Mouse (Mus musculus): Measurements from ENCODE around the gene Nrxn3.

Nrxn3 gene

GRCm38 (mm10) chr12:89977479-89977878, 1254.8 kb downstream of the Nrxn3 start:
- no peak for DNase-seq

- DNase-seq, result no peak
Measured at GRCm38 (mm10) chr12:89979190-89979589, 1256.5 kb downstream of the Nrxn3 start.

DNA sequence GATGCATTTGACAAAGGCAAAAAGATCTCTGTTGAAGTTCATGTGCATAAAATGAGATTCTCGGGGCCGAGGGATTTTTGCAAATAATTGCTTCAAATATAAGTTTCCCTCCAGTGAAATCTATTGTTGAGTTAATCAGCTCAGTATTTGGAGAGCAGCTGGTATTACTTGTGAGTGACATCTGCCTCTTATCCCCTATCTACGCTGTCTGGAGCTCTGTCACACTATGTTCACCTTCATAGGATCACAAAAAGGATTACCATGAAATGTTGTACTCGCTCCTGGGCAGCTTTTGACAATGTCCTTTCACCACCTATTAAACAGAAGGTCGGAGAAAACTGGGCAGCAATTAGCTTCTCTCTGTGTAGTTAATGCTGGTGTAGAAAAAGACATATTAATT, 1259.8 kb downstream of the Nrxn3 start:
- DNase-seq, result no peak

- DNase-seq, result no peak
Measured at GRCm38 (mm10) chr12:89983399-89983798, 1260.7 kb downstream of the Nrxn3 start.

DNA sequence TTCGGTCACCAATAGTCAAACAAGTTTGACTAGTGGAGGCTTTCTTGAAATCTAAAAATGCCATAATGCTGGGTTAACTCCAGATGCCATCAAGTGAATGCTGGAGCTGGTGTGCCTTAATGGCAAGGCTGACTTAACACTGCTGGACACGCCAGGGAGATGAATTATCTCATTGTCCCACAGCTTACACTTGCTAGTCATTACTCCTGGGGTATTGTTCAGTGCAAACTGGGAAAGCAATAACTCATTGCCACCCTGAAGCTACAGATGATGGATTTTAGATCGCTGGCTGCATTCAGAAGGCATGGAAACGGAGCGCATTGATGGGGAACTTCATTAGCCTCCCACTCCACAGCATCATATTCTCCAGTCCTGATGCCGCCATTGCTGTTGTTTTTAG, 1263.5 kb downstream of the Nrxn3 start:
- no peak for DNase-seq

- DNase-seq, result no peak
Measured at GRCm38 (mm10) chr12:89993273-89993672, 1270.6 kb downstream of the Nrxn3 start.

- no peak for DNase-seq
Measured at GRCm38 (mm10) chr12:89995392-89995791, 1272.7 kb downstream of the Nrxn3 start.

DNA sequence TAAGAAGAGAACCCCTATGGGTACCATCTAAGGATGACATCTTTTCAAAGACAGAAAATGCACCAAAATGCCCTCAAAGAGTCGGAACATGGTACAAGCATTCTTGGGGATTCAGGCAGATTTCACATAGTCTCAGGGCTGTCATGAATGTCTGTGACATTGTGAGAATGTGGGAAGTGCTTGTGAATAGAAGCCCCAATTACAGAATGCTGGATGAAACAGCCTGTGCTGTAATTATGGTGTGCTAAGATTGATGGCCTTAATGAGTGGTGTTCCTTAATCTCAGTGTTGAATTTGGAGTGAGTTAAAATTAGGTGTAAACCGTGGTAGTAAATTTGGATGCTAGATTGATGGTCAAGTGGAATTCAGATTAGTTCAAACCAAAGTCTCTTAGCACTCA, 1287.6 kb downstream of the Nrxn3 start:
- no peak for DNase-seq

- DNase-seq, result no peak
Measured at GRCm38 (mm10) chr12:90013958-90014357, 1291.3 kb downstream of the Nrxn3 start.

DNA sequence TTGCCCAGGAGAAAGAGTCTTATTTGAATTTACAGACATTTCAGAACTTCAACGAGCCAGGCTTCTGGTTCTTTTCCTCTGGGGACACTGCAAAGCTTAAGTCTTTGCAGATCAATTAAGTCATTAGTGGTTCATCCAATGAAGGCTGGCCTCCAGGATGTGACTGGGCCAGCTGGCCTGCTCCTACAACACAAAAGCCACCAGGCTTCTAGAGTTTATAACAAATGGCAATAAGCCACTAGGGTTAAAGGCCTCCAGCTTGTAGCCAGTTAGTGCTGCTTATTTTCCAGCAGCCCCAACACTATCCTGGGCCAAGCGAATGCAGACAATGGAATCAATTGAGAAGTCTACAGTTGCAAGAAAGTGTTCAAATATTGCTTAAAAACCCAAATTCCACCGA, 1304.3 kb downstream of the Nrxn3 start:
- no peak for DNase-seq

DNA sequence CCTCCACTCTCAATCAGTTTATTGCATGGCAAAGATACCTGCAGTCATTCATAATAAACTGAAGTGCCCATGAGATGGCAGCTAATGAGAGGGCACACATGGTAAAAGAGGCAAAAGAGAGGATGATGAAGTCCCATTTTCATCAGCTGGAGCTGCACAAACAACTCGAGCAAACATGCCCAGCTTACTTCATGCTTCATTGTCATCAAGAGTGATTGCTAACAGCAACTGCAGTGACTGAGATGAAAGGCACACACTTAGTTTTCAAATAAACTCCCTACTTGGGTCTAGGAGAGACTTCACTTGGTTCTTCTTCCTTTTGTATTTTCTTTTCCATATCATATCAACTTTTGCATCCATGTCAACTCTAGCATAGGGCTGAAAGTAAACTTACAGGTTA, 1318.4 kb downstream of the Nrxn3 start:
- DNase-seq, result no peak

DNA sequence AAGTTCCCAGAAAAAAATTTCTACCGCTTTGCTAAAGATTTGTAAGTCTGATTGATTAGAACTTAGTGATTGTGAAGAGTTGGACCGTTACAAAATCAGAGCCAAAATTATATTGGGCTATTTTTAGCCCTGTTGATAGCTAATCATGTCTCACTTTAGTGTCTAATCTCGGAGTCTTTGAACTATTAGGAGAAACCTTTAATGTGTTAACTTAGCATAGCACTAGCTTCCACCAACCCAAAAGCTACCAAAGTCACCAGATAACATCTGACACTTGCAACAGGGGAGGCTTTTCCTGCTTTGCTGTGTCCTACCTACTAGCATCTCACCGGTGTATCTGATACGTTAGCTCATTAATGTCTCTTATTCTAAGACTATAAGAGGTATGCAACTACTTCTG, 1333.6 kb downstream of the Nrxn3 start:
- no peak for DNase-seq

DNA sequence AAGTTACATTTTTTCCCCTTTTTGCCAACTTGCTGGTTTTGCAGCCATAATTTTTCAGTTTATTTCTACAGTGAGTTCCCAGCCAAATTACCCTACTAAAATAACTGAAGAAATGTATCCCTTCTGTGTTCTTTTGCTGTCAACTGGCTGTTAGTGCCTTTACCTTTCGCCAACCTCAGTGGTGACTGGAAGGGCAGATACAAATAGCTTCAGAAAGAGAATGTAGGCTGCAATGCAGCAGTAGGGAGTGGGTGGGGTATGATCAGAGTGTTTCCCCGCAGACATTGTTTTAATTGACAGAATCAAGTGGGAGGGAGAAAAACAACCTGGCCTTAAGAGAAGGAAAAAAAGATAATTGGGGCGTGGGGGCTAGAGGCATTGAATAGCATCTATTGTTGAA, 1337.1 kb downstream of the Nrxn3 start:
- DNase-seq, result no peak

GRCm38 (mm10) chr12:90061312-90061711, 1338.6 kb downstream of the Nrxn3 start:
- no peak for DNase-seq

DNA sequence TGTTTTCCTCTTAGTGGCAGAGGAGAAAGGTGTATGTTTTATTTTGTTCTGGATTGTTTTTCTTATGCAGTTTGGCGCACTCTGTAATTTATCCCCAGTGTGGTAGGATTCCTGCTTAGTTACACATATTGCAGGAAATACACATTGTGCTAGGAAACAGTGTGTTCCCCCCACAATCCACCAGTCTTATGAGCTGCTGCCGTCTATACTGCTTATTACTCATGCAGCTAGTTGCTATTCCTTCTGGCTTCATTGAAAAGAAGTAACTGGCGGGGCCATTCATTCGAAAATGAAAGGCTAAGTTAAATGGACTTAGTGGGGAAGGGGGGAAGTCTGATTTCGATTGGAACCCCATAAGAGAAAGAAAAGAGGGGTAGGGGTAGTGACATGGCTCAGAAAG, 1339.5 kb downstream of the Nrxn3 start:
- no peak for DNase-seq

GRCm38 (mm10) chr12:90063443-90063842, 1340.8 kb downstream of the Nrxn3 start:
- DNase-seq, result no peak

DNA sequence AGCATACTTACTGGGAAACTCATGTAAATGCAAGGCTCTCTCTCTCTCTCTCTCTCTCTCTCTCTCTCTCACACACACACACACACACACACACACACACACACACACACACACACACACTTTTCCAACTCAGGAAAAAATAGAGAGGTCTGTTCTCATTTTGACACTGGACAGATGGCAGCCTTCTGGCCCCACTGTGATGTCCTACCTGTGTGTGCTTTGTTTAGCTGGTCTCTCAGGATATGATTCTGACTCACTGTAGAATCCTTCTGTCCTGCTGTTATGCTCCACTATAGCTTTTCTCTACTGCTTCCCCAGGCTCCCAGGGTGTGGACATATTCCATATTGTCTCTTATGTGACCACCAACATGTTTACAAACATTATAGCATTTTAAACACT, 1363.2 kb downstream of the Nrxn3 start:
- no peak for DNase-seq

GRCm38 (mm10) chr12:90095754-90096153, 1373.1 kb downstream of the Nrxn3 start:
- no peak for DNase-seq

GRCm38 (mm10) chr12:90113351-90113791, 1390.7 kb downstream of the Nrxn3 start:
- DNase-seq, result no peak

DNA sequence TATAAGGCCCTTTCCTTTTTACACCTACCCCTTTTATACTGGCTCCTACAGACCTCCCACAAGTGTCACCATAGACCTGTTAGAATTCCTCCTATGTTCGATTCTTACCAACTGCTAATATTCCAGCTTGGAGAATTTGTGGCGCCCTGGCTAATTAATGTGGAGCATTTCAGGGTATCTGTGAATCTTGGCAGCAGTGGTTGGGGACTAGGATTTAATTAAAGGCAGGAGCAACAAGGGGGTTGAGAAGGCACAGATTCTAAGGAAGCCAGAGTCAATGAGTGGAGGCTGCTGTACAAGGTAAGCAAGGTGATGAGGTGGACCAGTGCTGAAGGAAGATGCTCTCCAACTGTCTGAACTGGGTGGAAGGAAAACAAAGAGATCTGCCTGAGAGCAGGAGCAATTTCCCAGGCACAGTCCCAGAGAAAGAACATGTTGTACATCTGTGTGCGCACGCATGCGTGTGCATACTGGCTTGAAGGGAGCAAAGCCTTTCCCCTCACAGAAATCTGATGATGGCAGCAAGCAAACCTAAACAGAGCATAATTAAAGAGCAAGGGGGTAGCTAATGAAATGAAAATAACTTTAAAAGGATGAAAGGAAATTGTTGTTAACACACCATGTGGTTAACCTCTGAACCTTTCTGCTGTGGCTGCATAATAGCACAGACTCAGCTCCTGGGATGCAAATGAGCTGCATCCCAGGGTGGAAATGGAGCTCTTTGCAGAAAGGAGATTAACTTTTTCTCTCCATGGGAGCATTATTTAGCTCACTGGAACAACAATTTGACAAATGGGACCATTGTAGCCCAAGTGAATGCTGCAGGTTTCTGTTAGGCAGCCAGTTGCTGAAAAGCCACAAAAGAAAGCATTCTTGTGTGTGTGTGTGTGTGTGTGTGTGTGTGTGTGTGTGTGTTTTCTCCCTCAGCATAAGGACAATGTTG, 1409.5 kb downstream of the Nrxn3 start:
- no peak for DNase-seq

DNA sequence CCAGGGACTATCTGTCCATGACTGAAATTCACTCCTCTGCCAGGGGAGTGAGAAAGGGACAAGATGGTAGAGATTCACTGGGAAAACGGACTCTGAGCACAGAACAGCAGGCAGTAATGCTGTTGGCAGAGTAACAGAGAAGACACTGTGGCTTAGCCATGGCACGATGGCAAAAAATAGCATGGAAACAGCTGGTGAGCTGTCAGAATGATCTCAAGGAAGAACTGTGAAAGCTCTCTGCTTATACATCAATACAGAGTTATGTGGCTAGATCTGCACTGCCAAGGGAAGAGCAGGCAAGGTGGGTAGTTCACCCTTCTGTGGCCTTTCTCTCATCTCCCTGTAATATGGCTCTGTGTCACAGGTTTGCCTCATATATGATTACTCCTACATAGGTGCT, 1419.3 kb downstream of the Nrxn3 start:
- DNase-seq, result no peak

DNA sequence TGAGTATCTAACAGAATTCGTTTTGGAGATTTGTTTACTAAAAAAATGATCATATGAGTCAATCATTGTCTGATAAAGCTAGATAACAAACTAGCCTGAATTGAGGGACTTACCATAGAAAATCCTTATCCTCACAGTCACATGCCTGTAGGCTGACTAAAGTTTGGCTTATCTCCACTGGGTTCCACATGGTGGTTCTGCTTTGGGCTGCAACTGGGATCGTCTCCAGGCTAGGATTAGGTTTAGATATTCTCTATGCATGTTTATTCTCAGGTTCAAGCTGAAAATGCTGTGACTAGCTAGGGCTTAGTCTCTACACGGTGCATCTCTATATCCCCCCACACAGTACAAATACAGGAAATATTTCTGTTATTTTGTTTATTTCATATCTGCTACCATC, 1421.6 kb downstream of the Nrxn3 start:
- DNase-seq, result no peak

DNA sequence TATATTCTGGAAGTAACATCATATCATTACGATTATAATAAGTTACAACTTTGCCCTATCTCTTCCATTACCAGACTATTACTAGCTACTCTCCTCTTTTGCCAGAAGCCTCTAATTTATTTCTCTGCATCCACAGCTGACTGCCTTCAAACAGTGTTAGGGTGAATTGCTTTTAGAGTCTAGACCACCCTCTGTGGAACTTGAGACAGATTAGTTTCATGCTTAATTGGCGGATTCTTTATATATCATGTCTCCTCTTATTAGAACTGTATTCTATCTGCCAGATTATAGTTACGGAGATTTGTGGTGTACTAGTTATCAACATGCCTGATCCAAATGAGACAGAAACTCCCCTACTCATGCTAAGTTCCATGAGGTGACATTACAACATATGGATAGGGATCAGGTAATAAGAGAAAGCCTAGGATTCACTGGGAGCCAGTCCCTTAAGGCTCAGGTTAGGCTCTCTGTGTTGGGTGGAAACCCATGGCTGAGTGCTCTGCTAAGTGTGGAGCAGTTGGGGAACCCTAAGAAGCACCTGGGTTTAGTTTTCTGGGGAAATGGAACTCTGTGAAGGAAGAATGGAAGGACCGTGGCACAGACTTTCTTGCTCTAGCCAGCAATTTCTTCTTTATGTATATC, 1435.6 kb downstream of the Nrxn3 start:
- no peak for DNase-seq

- DNase-seq, result no peak
Measured at GRCm38 (mm10) chr12:90159911-90160310, 1437.2 kb downstream of the Nrxn3 start.

Measured in spleen, adult 18-20 months (tissue).